Mouse (Mus musculus): ENCODE measurements around the gene C3ar1. TPM values are rescaled to one million over a fixed set of nuclear protein-coding genes. Genes with fewer than 3 reads are reported as not detected.

C3ar1 gene
- 2.1 and 3.2 TPM in 2 replicates for polyA plus RNA-seq (2015; fragmentation: Nextera tagmentation; extraction: Ambion mirVana)

DNA sequence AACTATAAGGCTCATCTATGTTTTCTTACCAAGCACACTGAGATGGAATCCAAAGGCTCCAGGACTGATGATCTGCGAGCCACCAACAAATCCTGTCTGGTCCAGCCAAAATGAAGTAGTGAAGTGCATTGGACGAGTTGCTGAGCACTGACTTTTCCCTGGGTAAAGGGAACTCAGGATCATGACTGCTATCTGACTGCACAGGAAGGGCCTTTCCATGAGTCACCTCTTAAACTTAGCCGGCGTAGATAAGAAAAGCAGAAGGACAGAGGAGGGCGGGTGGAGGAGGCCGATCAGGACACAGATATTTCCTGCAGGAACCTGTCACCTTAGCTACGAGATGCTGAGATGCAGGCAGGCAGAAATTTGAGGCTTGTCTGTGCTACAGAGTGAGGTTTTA, at the start of gene C3ar1:
Gene C3ar1 (minus strand): TSS at position 207 of the 400 bp plus-strand sequence.

DNA sequence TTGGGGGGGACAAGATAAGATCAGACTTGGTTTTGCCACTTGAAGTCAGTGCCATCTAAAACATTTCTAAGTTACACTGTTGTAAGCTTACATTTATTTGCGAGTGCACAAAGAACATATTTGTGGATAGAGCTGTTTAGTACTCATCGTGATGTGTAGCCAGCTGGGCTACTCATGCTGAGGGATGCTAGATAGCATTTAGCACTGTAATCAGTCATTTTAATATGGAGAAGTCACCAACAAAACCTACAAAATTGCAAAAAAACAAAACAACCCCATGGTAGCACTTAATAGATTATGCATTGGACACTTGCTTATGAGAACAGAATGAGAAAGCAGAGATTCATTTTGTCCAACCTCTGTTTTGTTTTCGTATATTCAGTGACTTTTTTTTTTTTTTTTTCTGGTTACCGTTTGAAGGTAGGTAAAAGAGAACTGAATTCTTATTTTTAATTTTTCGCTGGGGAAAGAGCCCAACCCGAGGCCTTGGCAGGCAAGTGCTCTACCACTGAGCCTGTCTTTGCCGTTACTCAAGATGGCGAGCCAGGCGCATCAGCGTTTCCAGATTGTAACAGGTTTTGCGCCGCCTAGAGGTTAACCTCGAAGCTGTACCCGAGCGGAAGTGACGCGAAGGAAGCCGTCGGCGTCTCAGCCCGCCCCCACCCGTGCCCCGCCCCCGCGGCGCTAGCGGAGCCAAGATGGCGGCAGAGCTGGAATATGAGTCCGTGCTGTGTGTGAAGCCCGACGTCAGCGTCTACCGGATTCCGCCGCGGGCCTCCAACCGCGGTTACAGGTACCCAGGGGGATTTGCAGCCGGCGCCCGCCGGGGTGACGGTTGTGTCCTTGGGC, 18.1 kb upstream of the C3ar1 start, which contains the start of gene Necap1:
Gene Necap1 (plus strand): TSS at position 604 of the 849 bp plus-strand sequence.

DNA sequence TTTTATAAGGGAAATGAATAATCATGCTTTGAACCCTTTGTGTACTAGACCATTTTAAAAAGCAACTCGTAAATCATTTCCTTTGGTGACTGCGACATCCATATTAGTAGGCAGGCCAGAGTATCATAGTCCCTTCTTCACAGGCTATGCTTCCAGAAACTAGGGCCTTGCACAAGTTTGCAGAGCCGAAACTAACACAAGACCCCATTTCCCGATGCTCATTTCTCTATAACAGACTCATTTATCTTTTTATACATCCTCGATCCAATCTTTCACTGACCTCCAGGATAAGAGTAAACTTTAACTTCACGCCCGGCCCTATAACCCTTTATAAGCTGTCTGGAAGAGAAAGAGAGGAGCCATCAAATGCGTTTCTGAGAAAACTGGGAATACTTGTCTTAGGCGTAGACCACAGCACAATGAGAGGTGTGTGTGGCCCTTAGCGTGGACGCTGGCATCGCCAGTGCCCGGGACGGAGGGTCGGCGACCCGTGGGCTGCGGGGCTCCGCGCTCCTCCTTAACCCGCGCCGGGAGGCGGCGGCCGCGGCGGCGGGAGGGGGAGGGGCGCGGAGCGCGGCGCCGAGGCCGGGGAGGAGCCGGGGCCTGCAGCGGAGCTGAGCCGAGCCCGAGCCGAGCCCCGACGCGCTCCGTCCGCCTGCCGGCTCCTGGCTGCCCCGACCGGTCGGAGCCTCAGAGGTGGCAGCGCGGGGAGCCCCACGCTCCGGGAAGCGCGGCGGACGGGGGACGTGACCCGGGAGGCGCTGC, 36.5 kb downstream of the C3ar1 start, which contains the start of gene Foxj2:
Gene Foxj2 (plus strand): TSS at position 609 of the 765 bp plus-strand sequence.

DNA sequence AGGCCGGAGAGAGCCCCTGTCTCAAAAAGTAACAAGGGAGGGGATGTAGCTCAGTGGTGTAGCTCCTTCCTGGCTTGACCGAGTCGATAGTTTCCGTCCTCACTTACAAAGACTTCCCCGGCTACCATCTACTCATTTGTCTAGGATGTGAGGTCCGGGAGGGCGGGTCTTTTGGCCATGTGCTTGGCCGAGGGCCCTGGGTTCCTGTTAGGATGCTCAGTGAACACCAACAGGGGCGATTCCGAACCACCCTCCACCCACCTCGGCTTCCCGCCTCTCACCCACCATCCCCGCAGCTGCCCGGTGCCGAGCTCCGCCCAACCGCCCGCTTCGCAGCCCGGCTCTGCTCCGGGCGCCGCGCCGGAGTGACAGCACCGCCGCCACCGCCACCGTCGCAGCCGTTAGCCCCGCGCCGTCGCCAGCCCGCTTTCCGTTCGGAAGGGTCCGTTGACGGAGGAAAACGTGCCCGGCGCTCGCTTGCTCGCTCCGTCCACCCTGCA, 54.6 kb downstream of the C3ar1 start, which contains the start of gene Slc2a3:
Gene Slc2a3 (minus strand): TSS at position 340 of the 500 bp plus-strand sequence.

Small RNA genes within 50 kb of the gene (microRNA-seq; reads per million reads assigned to microRNA genes)
- not detected for gene Mir7231

Other genes with a start within 250 kb of the C3ar1 start
- 0.10 TPM in 1 of 2 replicates, not detected in the other for gene Gdf3, start 246.1 kb downstream of the C3ar1 start, polyA plus RNA-seq (2015; fragmentation: Nextera tagmentation; extraction: Ambion mirVana)
- gene Dppa3, start 229.8 kb downstream of the C3ar1 start, polyA plus RNA-seq (2015; fragmentation: Nextera tagmentation; extraction: Ambion mirVana) = not detected in 2 replicates
- 0.11 and 0.14 TPM in 2 replicates for gene Nanog, start 148.7 kb downstream of the C3ar1 start, polyA plus RNA-seq (2015; fragmentation: Nextera tagmentation; extraction: Ambion mirVana)
- 51.8 and 54.6 TPM in 2 replicates for gene Slc2a3, start 54.5 kb downstream of the C3ar1 start, polyA plus RNA-seq (2015; fragmentation: Nextera tagmentation; extraction: Ambion mirVana)
- gene Foxj2, start 36.2 kb downstream of the C3ar1 start, polyA plus RNA-seq (2015; fragmentation: Nextera tagmentation; extraction: Ambion mirVana) = 6.9 and 7.6 TPM in 2 replicates
- gene Necap1, start 18.3 kb upstream of the C3ar1 start, polyA plus RNA-seq (2015; fragmentation: Nextera tagmentation; extraction: Ambion mirVana) = 158 and 165 TPM in 2 replicates
- 1.9 and 2.3 TPM in 2 replicates for gene Clec4a1, start 65.7 kb upstream of the C3ar1 start, polyA plus RNA-seq (2015; fragmentation: Nextera tagmentation; extraction: Ambion mirVana)
- 1.8 TPM in 2 replicates for gene Clec4a3, start 96.4 kb upstream of the C3ar1 start, polyA plus RNA-seq (2015; fragmentation: Nextera tagmentation; extraction: Ambion mirVana)
- not detected in 2 replicates for gene Clec4a4, start 134.2 kb upstream of the C3ar1 start, polyA plus RNA-seq (2015; fragmentation: Nextera tagmentation; extraction: Ambion mirVana)
- not detected in 2 replicates for gene Clec4b1, start 193.8 kb upstream of the C3ar1 start, polyA plus RNA-seq (2015; fragmentation: Nextera tagmentation; extraction: Ambion mirVana)

Measured in neural tube, postnatal 0 days (tissue).